Mouse (Mus musculus) adrenal gland, postnatal 25 days (tissue): ENCODE measurements around the gene Larp1b. TPM values are rescaled to one million over a fixed set of nuclear protein-coding genes. Genes with fewer than 3 reads are reported as not detected.

Source experiments
- DNase-seq: peaks from one replicate; pipeline ENCODE4 v3.0.0; 2021; ENCODE audit warnings: mixed read lengths
- total RNA-seq: library from RNA; stranded (reverse); gene quantifications from 2 replicates; pipeline ENCODE4 v1.2.3, GENCODE M21; 2021

Larp1b gene
- total RNA-seq, 1 experiment from 2014 or later: 37.9 TPM

GRCm38 (mm10) chr3:41082885-41083789, 133.5 kb downstream of the Larp1b start, which contains the start of gene Pgrmc2:
Pgrmc2 (minus strand) TSS chr3:41083046.
- peak; percentile 98 for DNase-seq

- DNase-seq: no peak
Observed at GRCm38 (mm10) chr3:41083790-41084112, 134.1 kb downstream of the Larp1b start.

DNA sequence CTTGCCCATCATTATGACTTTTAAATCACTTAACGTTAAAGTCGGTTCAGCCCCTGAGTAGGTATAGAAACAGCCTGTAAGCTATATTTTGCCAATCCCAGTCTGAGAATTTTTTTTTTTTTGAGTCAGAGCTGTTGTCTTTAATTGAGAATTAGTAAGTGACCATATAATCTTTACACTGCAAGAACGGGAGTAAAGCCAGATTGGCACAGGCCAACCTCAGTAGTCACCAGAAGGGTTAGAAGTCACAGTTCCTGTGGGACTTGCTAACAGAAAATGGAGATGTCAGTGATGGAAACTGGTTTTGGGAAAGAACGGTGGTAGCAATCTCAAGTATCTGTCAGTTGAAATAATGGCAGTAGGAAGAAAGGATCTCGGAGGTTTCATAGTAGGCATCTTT, 134.8 kb downstream of the Larp1b start:
- no peak for DNase-seq

DNA sequence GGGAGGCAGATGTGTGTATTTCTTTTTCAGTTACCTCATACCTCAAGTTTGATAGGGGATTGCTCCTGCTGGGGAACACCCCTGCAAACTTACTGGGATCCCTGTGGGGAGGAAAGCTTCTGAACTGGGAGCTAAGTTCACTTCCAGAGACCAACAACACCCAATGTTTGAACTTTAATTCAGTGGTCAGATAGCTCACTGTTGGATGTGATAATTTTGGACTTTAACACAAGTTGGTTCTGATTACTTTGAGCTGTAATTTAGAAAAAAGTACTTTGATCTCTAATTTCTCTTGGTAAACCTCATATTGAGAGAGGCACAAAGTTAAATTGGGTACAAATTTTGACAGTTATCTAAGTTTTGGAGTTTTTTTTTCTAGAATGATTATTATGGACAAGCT, 137.4 kb downstream of the Larp1b start:
- DNase-seq: no peak

Other genes with a start within 250 kb of the Larp1b start
- gene Slc25a31, start 241.0 kb upstream of the Larp1b start, total RNA-seq: 0.15 TPM in 1 of 2 replicates, not detected in the other
- gene Hspa4l, start 205.3 kb upstream of the Larp1b start, total RNA-seq: 64.3 and 64.8 TPM in 2 replicates
- gene Plk4, start 149.8 kb upstream of the Larp1b start, total RNA-seq: 5.5 and 6.1 TPM in 2 replicates
- 20.4 and 24.2 TPM in 2 replicates for gene Mfsd8, start 102.9 kb upstream of the Larp1b start, total RNA-seq
- gene Abhd18, start 102.9 kb upstream of the Larp1b start, total RNA-seq: 6.7 and 9.2 TPM in 2 replicates
- gene 1700034I23Rik, start 47.3 kb upstream of the Larp1b start, total RNA-seq: 0.18 TPM in 1 of 2 replicates, not detected in the other
- gene Pgrmc2, start 133.2 kb downstream of the Larp1b start, total RNA-seq: 49.0 and 55.4 TPM in 2 replicates